Mouse (Mus musculus) embryonic facial prominence, embryonic 15.5 days (tissue): ENCODE results near the gene Mta1. TPM values are rescaled to one million over a fixed set of nuclear protein-coding genes. Genes with fewer than 3 reads are reported as not detected.

Experiments
- ATAC-seq: fragments of 200-750 bp; cut with Nextera tagmentation; 2 replicates; pipeline ENCODE4 v1.8.0; 2017; ENCODE audit warnings: low read depth, moderate TSS enrichment; ENCODE audit not compliant: insufficient number of reproducible peaks, low FRiP score, low TSS enrichment
- H3K27ac ChIP-seq: fragments of 300-500 bp; sonication (generic); replicated peaks from 2 replicates; pipeline ENCODE4 v1.5.1; 2015; ENCODE audit warnings: mild to moderate bottlenecking, inconsistent platforms
- H3K27me3 ChIP-seq: fragments of 300-500 bp; sonication (generic); 2 replicates; pipeline ENCODE4 v1.6.1; 2015; ENCODE audit warnings: inconsistent platforms
- H3K36me3 ChIP-seq: fragments of 300-500 bp; sonication (generic); 2 replicates; pipeline ENCODE4 v1.6.1; 2015; ENCODE audit warnings: mild to moderate bottlenecking, inconsistent platforms
- H3K4me1 ChIP-seq: fragments of 300-500 bp; sonication (generic); 2 replicates; pipeline ENCODE4 v1.6.1; 2015; ENCODE audit warnings: inconsistent platforms
- H3K4me2 ChIP-seq: fragments of 300-500 bp; sonication (generic); replicated peaks from 2 replicates; pipeline ENCODE4 v1.6.1; 2015; ENCODE audit warnings: mild to moderate bottlenecking, inconsistent platforms
- H3K4me3 ChIP-seq: fragments of 300-500 bp; sonication (generic); replicated peaks from 2 replicates; pipeline ENCODE4 v1.5.1; 2015; ENCODE audit warnings: mild to moderate bottlenecking, inconsistent platforms
- H3K9ac ChIP-seq: fragments of 300-500 bp; sonication (generic); 2 replicates; pipeline ENCODE4 v1.6.1; 2015; ENCODE audit warnings: inconsistent platforms
- H3K9me3 ChIP-seq: fragments of 300-500 bp; sonication (generic); replicated peaks from 2 replicates; pipeline ENCODE4 v1.6.1; 2016; ENCODE audit warnings: inconsistent platforms
- WGBS: fragments of 180-500 bp; shearing (Covaris S2); methylation state at CpG from one replicate; pipeline ENCODE4 v1.1.7; 2015; 5-methylcytosine and 5-hydroxymethylcytosine counted together
- polyA plus RNA-seq: library from polyadenylated mRNA; unstranded; fragments of >200 nt; fragmentation: Nextera tagmentation; extraction: Ambion mirVana; gene quantifications from 2 replicates; pipeline ENCODE4 v1.2.1, GENCODE M21; 2015

Mta1 gene
- polyA plus RNA-seq, 1 experiment from 2014 or later, result 14.7 TPM

- peaks cover 26% of the 10 kb centered on the region for H3K36me3 ChIP-seq
- no peaks in the 10 kb centered on the region for H3K9me3 ChIP-seq
- no peak overlapping the region for H3K9ac ChIP-seq
- H3K27ac ChIP-seq, result no peak overlapping the region
- no peak for ATAC-seq
- no peak overlapping the region for H3K4me3 ChIP-seq
- H3K4me1 ChIP-seq, result 0 out of 2 replicates have a peak, but pooled peaks cover 3% of the 10 kb centered on the region
- no peak overlapping the region for H3K4me2 ChIP-seq
- H3K27me3 ChIP-seq, result no peaks in the 10 kb centered on the region
- 86% methylated on average over 10 of the region's 10 CpGs for WGBS
Observed at GRCm38 (mm10) chr12:113109801-113110200, 11.7 kb downstream of the Mta1 start.

DNA sequence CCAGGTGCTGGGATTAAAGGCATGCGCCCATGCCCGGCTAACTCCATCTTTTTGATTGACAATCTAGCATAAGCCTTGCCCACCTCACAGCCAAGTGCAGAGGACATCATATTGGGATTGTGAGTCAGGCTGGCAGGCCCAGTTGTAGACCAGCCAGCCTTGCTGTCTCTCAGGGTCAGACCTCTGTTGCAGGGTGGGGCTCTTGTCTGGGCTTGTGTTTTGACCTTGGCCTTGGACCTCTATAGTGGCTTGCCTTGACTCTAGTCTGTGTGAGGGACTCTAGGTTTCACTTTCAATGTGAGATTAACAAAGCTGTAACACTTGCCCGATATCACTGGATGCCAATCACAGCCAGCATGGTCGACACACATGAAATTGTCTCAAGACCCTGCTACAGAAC, 16.1 kb downstream of the Mta1 start:
- Histone ChIP-seq H3K36me3 (peaks cover 58% of the 10 kb centered on the region), H3K9ac (no peak overlapping the region), H3K27ac (no peak overlapping the region), H3K4me1 (0 out of 2 replicates have a peak, but pooled peaks cover 3% of the 10 kb centered on the region), H3K4me3 (no peak overlapping the region), H3K4me2 (no peak overlapping the region), H3K9me3 (no peaks in the 10 kb centered on the region), H3K27me3 (no peaks in the 10 kb centered on the region)
- ATAC-seq, result no peak
- WGBS, result 90% methylated on average over 4 of the region's 4 CpGs

DNA sequence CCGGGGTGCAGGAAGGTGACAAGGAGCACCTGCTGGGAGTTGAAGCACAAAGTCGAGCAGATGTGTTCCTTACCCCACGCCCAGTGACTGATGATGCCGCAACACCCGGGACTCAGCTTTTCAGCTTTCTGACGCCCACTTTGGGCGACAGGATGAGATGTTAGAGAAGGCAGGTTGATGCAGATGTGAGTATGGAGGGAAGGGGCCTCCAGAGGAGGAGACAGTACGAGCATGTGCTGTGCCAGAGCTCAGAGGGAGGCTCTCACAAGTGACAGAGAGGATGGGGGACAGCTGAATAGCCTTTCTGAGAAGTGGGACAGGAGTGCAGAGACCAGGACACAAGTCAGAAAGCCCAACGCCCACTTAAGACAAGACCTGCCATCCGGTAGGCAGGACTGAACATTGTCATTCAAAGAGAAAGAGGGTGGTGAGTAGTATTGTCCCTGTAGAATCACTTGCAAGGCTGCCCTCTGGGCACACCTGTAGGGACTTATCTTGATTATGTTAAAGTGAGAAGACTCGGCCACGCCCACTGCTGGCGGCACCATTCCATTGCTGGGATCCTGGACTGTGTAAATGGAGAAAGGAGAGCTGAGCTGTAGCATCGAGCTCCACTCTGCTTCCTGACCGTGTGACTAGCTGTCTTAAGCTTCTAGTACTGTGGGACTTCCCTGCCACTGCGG, 16.9 kb downstream of the Mta1 start:
- ATAC-seq, result no peak
- H3K9me3 ChIP-seq, result no peaks in the 10 kb centered on the region

GRCm38 (mm10) chr12:113119516-113120410, 21.7 kb downstream of the Mta1 start:
- no peak for ATAC-seq
- Histone ChIP-seq H3K4me3 (no peak overlapping the region), H3K9me3 (no peaks in the 10 kb centered on the region), H3K4me2 (no peak overlapping the region), H3K27me3 (no peaks in the 10 kb centered on the region), H3K9ac (no peak overlapping the region), H3K36me3 (peaks cover 84% of the 10 kb centered on the region), H3K27ac (no peak overlapping the region), H3K4me1 (no peaks in the 10 kb centered on the region)
- WGBS, result 86% methylated on average over 20 of the region's 20 CpGs

More for the DNA sequence above, 16.9 kb downstream of the Mta1 start:
- 76% methylated on average over 16 of the region's 16 CpGs for WGBS
- H3K4me3 ChIP-seq, result no peak overlapping the region
- H3K36me3 ChIP-seq, result peaks cover 59% of the 10 kb centered on the region
- no peaks in the 10 kb centered on the region for H3K27me3 ChIP-seq
- no peak overlapping the region for H3K9ac ChIP-seq
- H3K27ac ChIP-seq, result no peak overlapping the region
- H3K4me2 ChIP-seq, result no peak overlapping the region
- 0 out of 2 replicates have a peak, but pooled peaks cover 3% of the 10 kb centered on the region for H3K4me1 ChIP-seq

GRCm38 (mm10) chr12:113124726-113125125, 26.6 kb downstream of the Mta1 start:
- no peak for ATAC-seq
- no peaks in the 10 kb centered on the region for H3K27me3 ChIP-seq
- H3K4me1 ChIP-seq, result no peaks in the 10 kb centered on the region
- no peak overlapping the region for H3K4me3 ChIP-seq
- H3K9me3 ChIP-seq, result no peaks in the 10 kb centered on the region
- no peak overlapping the region for H3K9ac ChIP-seq
- WGBS, result 87% methylated on average over 6 of the region's 6 CpGs
- peaks cover 97% of the 10 kb centered on the region for H3K36me3 ChIP-seq
- H3K27ac ChIP-seq, result no peak overlapping the region
- no peak overlapping the region for H3K4me2 ChIP-seq

DNA sequence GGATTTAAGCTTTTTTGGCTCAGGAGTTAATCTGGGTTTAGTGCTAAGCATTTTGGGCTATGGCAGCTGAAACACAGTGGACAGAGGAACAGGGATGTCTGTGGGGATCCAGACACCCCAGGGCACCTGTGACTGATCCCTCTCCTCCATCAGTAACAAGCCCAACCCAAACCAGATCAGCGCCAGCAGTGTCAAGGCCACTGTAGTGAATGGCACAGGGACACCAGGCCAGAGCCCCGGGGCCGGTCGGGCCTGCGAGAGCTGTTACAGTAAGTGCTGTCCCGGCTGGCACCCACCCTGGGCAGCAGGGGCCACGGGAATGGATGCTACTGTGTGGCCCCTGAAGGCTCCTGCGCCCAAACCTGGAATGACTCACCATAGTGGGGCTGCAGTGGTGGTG, 32.7 kb downstream of the Mta1 start:
- Histone ChIP-seq H3K27me3 (no peaks in the 10 kb centered on the region), H3K9me3 (no peaks in the 10 kb centered on the region), H3K27ac (no peak overlapping the region), H3K36me3 (peaks cover 100% of the 10 kb centered on the region), H3K4me1 (no peaks in the 10 kb centered on the region), H3K4me2 (no peak overlapping the region), H3K9ac (no peak overlapping the region), H3K4me3 (no peak overlapping the region)
- ATAC-seq, result no peak
- WGBS, result 98% methylated on average over 8 of the region's 8 CpGs

GRCm38 (mm10) chr12:113131601-113132000, 33.5 kb downstream of the Mta1 start:
- Histone ChIP-seq H3K9ac (no peak overlapping the region), H3K9me3 (no peaks in the 10 kb centered on the region), H3K36me3 (peaks cover 100% of the 10 kb centered on the region), H3K27ac (no peak overlapping the region), H3K27me3 (no peaks in the 10 kb centered on the region), H3K4me3 (no peak overlapping the region), H3K4me2 (no peak overlapping the region), H3K4me1 (no peaks in the 10 kb centered on the region)
- no peak for ATAC-seq
- WGBS, result 95% methylated on average over 14 of the region's 14 CpGs

DNA sequence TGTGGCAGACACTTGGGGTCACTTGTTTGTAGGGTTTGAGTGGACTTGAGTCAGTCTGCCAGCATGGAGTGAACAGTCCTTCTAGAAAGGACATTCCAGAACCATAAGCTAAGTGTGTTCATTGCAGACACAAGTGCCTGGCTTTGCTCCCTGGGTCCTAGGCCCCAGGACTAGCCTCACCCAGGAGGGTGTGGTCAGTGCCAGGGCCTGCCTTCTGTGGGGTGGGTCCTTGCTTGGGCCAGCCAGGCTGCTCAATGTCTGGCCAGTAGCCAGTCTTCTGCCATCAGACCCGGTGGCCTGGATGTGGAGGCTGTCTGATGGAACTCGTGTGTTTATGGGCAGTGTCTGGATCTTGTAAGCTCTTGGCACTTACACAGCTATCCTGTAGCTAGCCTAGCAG, 34.5 kb downstream of the Mta1 start:
- WGBS, result 76% methylated on average over 2 of the region's 2 CpGs
- Histone ChIP-seq H3K4me3 (no peak overlapping the region), H3K9ac (no peak overlapping the region), H3K36me3 (peaks cover 100% of the 10 kb centered on the region), H3K27me3 (no peaks in the 10 kb centered on the region), H3K27ac (no peak overlapping the region), H3K9me3 (no peaks in the 10 kb centered on the region), H3K4me1 (no peaks in the 10 kb centered on the region), H3K4me2 (no peak overlapping the region)
- peak; percentile 49; the same call in 1 of the 2 replicates for ATAC-seq

- no peak for ATAC-seq
- H3K4me2 ChIP-seq, result no peak overlapping the region
Observed at GRCm38 (mm10) chr12:113133260-113133659, 35.2 kb downstream of the Mta1 start.

GRCm38 (mm10) chr12:113133861-113134403, 35.9 kb downstream of the Mta1 start:
- ATAC-seq, result no peak
- Histone ChIP-seq H3K9me3 (no peaks in the 10 kb centered on the region), H3K9ac (no peak overlapping the region), H3K27me3 (no peaks in the 10 kb centered on the region), H3K27ac (no peak overlapping the region), H3K4me1 (peaks cover 5% of the 10 kb centered on the region; the same call in 1 of the 2 replicates), H3K4me3 (no peak overlapping the region), H3K36me3 (peaks cover 94% of the 10 kb centered on the region), H3K4me2 (no peak overlapping the region)
- 75% methylated on average over 5 of the region's 5 CpGs for WGBS

More at GRCm38 (mm10) chr12:113133260-113133659, 35.2 kb downstream of the Mta1 start:
- no peak overlapping the region for H3K27ac ChIP-seq
- no peaks in the 10 kb centered on the region for H3K9me3 ChIP-seq
- H3K4me3 ChIP-seq, result no peak overlapping the region
- no peaks in the 10 kb centered on the region for H3K27me3 ChIP-seq
- H3K9ac ChIP-seq, result no peak overlapping the region
- 89% methylated on average over 9 of the region's 9 CpGs for WGBS
- H3K36me3 ChIP-seq, result peaks cover 99% of the 10 kb centered on the region
- no peaks in the 10 kb centered on the region for H3K4me1 ChIP-seq

GRCm38 (mm10) chr12:113134502-113134901, 36.4 kb downstream of the Mta1 start:
- Histone ChIP-seq H3K27me3 (no peaks in the 10 kb centered on the region), H3K4me1 (peaks cover 11% of the 10 kb centered on the region), H3K9ac (no peak overlapping the region), H3K9me3 (no peaks in the 10 kb centered on the region), H3K4me3 (no peak overlapping the region), H3K36me3 (peaks cover 88% of the 10 kb centered on the region), H3K27ac (no peak overlapping the region), H3K4me2 (no peak overlapping the region)
- ATAC-seq, result no peak
- WGBS, result 84% methylated on average over 4 of the region's 4 CpGs
